Mouse (Mus musculus) bone marrow, adult 2 months (tissue): Measurements from ENCODE around the gene Gm9508.

Experiments used
- CTCF ChIP-seq: fragments of 200-500 bp; IDR thresholded peaks from 2 replicates; pipeline ENCODE4 v1.5.1; 2011; ENCODE audit warnings: low read length, control low read depth; ENCODE audit not compliant: control insufficient read depth, insufficient read depth
- POLR2A ChIP-seq: fragments of 200-500 bp; IDR thresholded peaks from 2 replicates; pipeline ENCODE4 v1.6.1; 2011; ENCODE audit warnings: low read depth, mild to moderate bottlenecking, control low read depth, low read length, borderline replicate concordance; ENCODE audit not compliant: control insufficient read depth

- peak; percentile 66 for TF ChIP-seq CTCF
- no peak for TF ChIP-seq POLR2A
These were observed 32.2 kb upstream of the Gm9508 start for GRCm38 (mm10) chr10:77729241-77729640.
